Mouse (Mus musculus): Measurements from ENCODE around the gene Usp30. TPM values are rescaled to one million over a fixed set of nuclear protein-coding genes. Genes with fewer than 3 reads are reported as not detected.

Gene Usp30
- polyA plus RNA-seq, 2 experiments, result 2.0 to 3.9 TPM

GRCm38 (mm10) chr5:114116586-114116985 lies 51.3 kb downstream of the Usp30 start:
- DNase-seq (ENCODE audit: low read depth in 3 of 3, low spot score in 3 of 3) (no peak), ATAC-seq (ENCODE audit: insufficient read depth) (no peak)
- Histone ChIP-seq H3K9me3 (ENCODE audit: control insufficient read depth, low read length) (no peaks in the 10 kb centered on the region), H3K9ac (replicated peaks) (no peak overlapping the region), H3K27me3 (ENCODE audit: control insufficient read depth, insufficient read depth, low read length) (no peaks in the 10 kb centered on the region), H3K36me3 (replicated peaks; ENCODE audit: control insufficient read depth, insufficient read depth, low read depth) (no peaks in the 10 kb centered on the region), H3K4me1 (replicated peaks; ENCODE audit: control insufficient read depth in 2 of 2, insufficient read depth in 2 of 2, low read length in 1 of 2) (no peaks in the 10 kb centered on the region), H3K4me2 (ENCODE audit: low read depth) (no peak overlapping the region), H3K27ac (no peak overlapping the region), H3K4me3 (ENCODE audit: insufficient read depth in 1 of 2, low read depth in 2 of 2, low read length in 2 of 2) (no peak overlapping the region)
- TF ChIP-seq CTCF (IDR thresholded peaks at IDR 0.05; ENCODE audit: low read depth) (no peak), EP300 (IDR thresholded peaks at IDR 0.05; ENCODE audit: low read depth) (no peak)
- WGBS (ENCODE audit: insufficient replicate concordance), result 42% methylated on average over 7 of the region's 7 CpGs

- ATAC-seq (ENCODE audit: insufficient read depth) (no peak), DNase-seq (ENCODE audit: low read depth in 3 of 3, low spot score in 3 of 3) (no peak)
- Histone ChIP-seq H3K4me3 (ENCODE audit: insufficient read depth in 1 of 2, low read depth in 2 of 2, low read length in 2 of 2) (no peak overlapping the region), H3K9ac (replicated peaks) (no peak overlapping the region), H3K27me3 (ENCODE audit: control insufficient read depth, insufficient read depth, low read length) (no peaks in the 10 kb centered on the region), H3K36me3 (replicated peaks; ENCODE audit: control insufficient read depth, insufficient read depth, low read depth) (no peaks in the 10 kb centered on the region; the same call in none of the 2 replicates), H3K9me3 (ENCODE audit: control insufficient read depth, low read length) (no peaks in the 10 kb centered on the region), H3K4me1 (replicated peaks; ENCODE audit: control insufficient read depth in 2 of 2, insufficient read depth in 2 of 2, low read length in 1 of 2) (no peaks in the 10 kb centered on the region), H3K27ac (no peak overlapping the region), H3K4me2 (ENCODE audit: low read depth) (no peak overlapping the region)
- TF ChIP-seq CTCF (IDR thresholded peaks at IDR 0.05; ENCODE audit: low read depth) (no peak), EP300 (IDR thresholded peaks at IDR 0.05; ENCODE audit: low read depth) (no peak)
- WGBS (ENCODE audit: insufficient replicate concordance), result 82% methylated on average over 4 of the region's 4 CpGs
Observed at GRCm38 (mm10) chr5:114119806-114120205, 54.5 kb downstream of the Usp30 start.

GRCm38 (mm10) chr5:114126008-114126407 lies 60.7 kb downstream of the Usp30 start:
- no peak for ATAC-seq (ENCODE audit: insufficient read depth)
- H3K27ac ChIP-seq, result no peak overlapping the region
- H3K4me3 ChIP-seq (ENCODE audit: insufficient read depth in 1 of 2, low read depth in 2 of 2, low read length in 2 of 2), result no peak overlapping the region
- H3K27me3 ChIP-seq (ENCODE audit: control insufficient read depth, insufficient read depth, low read length), result no peaks in the 10 kb centered on the region
- H3K4me1 ChIP-seq (replicated peaks; ENCODE audit: control insufficient read depth in 2 of 2, insufficient read depth in 2 of 2, low read length in 1 of 2), result peaks cover 5 to 9% of the 10 kb centered on the region in 2 experiments
- H3K9ac ChIP-seq (replicated peaks), result no peak overlapping the region
- H3K4me2 ChIP-seq (ENCODE audit: low read depth), result peak overlapping the region; percentile 90; the same call in 1 of the 2 replicates
- 70% methylated on average over 3 of the region's 3 CpGs for WGBS (ENCODE audit: insufficient replicate concordance)
- no peak for DNase-seq (ENCODE audit: low read depth in 3 of 3, low spot score in 3 of 3)
- H3K36me3 ChIP-seq (replicated peaks; ENCODE audit: control insufficient read depth, insufficient read depth, low read depth), result no peaks in the 10 kb centered on the region; the same call in none of the 2 replicates
- H3K9me3 ChIP-seq (ENCODE audit: control insufficient read depth, low read length), result no peaks in the 10 kb centered on the region
- TF ChIP-seq EP300 (IDR thresholded peaks at IDR 0.05; ENCODE audit: low read depth), result no peak

GRCm38 (mm10) chr5:114126499-114127244 lies 61.4 kb downstream of the Usp30 start:
- peak overlapping the region; percentile 90 for H3K4me2 ChIP-seq (ENCODE audit: low read depth)
- no peaks in the 10 kb centered on the region for H3K9me3 ChIP-seq (ENCODE audit: control insufficient read depth, low read length)
- DNase-seq (ENCODE audit: low read depth in 3 of 3, low spot score in 3 of 3) (no peak), ATAC-seq (ENCODE audit: insufficient read depth) (no peak)
- WGBS (ENCODE audit: insufficient replicate concordance), result 69% methylated on average over 7 of the region's 7 CpGs
- H3K36me3 ChIP-seq (replicated peaks; ENCODE audit: control insufficient read depth, insufficient read depth, low read depth), result no peaks in the 10 kb centered on the region; the same call in none of the 2 replicates
- H3K27ac ChIP-seq, result no peak overlapping the region
- peaks cover 7 to 13% of the 10 kb centered on the region in 2 experiments for H3K4me1 ChIP-seq (replicated peaks; ENCODE audit: control insufficient read depth in 2 of 2, insufficient read depth in 2 of 2, low read length in 1 of 2)
- no peak for TF ChIP-seq CTCF (IDR thresholded peaks at IDR 0.05; ENCODE audit: low read depth)
- TF ChIP-seq EP300 (IDR thresholded peaks at IDR 0.05; ENCODE audit: low read depth), result no peak
- peak overlapping the region in 1 of 2 experiments; percentile 57; a peak in 2 of 4 replicates for H3K4me3 ChIP-seq (ENCODE audit: insufficient read depth in 1 of 2, low read depth in 2 of 2, low read length in 2 of 2)
- no peaks in the 10 kb centered on the region for H3K27me3 ChIP-seq (ENCODE audit: control insufficient read depth, insufficient read depth, low read length)
- no peak overlapping the region for H3K9ac ChIP-seq (replicated peaks)

Measured in liver, embryonic 14.5 days (tissue).